Mouse (Mus musculus): Measurements from ENCODE around the gene Setd3. TPM values are rescaled to one million over a fixed set of nuclear protein-coding genes. Genes with fewer than 3 reads are reported as not detected.
"Not testable (repeated sequence)": the region's sequence is repeated elsewhere in the genome, so short reads cannot be mapped to it uniquely, and the experiment has no call there.

Gene Setd3
- polyA plus RNA-seq, 1 experiment = 63.3 TPM

DNA sequence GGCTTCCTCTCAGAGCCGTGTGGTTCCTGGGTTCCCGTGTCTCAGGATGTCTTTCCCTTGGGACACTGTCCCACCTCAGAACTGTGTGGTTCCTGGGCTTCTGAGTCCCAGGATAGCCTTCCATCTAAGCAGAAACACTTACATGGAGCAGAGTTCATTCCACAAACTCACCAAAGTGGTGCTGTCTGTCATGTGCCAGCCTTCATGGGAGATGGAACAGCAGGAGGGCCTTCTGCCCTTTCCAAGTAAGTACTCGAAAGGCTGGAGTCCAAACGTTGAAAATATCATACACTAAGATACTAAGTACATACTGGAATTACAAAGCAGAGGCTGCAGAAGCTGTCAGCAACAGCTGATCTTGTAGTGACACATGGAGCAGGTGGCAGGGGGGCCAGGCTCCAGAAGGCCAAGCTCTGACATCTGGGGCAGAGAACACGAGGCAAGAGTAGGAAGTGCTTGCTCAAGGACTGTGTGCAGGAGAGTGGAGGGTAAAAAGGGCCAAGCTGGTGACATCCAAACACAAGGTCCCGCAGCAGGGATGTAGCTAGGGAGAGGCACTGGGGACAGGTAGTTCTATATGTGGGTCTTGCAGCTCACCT, 43.4 kb downstream of the Setd3 start:
- H3K4me1 ChIP-seq (ENCODE audit: control insufficient read depth, insufficient read depth, insufficient read length, low read length) = peaks cover 5% of the 10 kb centered on the region; the same call in 1 of the 2 replicates
- H3K4me3 ChIP-seq (ENCODE audit: insufficient read depth, low read depth, low read length) = no peak overlapping the region
- H3K27ac ChIP-seq (replicated peaks; ENCODE audit: low read depth, low read length) = no peak overlapping the region

- no peak overlapping the region for H3K4me3 ChIP-seq (ENCODE audit: insufficient read depth, low read depth, low read length)
These were observed 45.9 kb downstream of the Setd3 start for GRCm38 (mm10) chr12:108133181-108133580.

DNA sequence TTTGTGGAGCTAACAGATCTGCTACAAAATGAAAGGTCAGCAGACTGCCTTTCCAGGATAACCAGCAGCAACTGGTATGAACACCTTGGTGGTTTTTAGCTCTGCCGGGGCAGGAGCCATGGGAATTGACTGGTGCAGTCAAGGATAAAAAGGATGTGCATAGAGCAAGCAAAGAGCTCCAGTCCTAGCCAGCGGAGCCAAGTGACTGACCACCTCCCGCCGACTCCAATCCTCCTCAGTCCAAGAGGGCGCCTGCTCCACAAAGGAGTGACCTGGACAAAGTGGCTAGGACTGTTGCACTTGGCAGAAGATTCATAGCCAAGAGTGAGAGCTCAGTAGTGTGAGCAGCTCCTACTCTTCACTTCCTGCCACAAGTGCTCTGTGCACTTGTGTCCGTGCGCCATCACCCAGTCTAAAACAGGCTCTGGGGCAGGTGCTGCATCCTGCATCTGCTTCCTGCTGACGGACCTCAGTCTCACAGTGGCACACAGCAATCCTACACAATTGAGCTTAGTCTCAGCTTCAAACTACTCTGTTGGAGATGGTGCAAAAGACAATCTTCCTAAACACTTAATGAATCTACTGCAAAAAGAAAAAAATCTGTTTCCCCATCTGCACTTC, 46.6 kb downstream of the Setd3 start:
- Histone ChIP-seq H3K4me3 (ENCODE audit: insufficient read depth, low read depth, low read length) (no peak overlapping the region), H3K27ac (replicated peaks; ENCODE audit: low read depth, low read length) (no peak overlapping the region), H3K4me1 (ENCODE audit: control insufficient read depth, insufficient read depth, insufficient read length, low read length) (peaks cover 5% of the 10 kb centered on the region; the same call in 1 of the 2 replicates)

More at GRCm38 (mm10) chr12:108133181-108133580, 45.9 kb downstream of the Setd3 start:
- Histone ChIP-seq H3K4me1 (ENCODE audit: control insufficient read depth, insufficient read depth, insufficient read length, low read length) (peaks cover 5% of the 10 kb centered on the region; the same call in 1 of the 2 replicates), H3K27ac (replicated peaks; ENCODE audit: low read depth, low read length) (no peak overlapping the region)

DNA sequence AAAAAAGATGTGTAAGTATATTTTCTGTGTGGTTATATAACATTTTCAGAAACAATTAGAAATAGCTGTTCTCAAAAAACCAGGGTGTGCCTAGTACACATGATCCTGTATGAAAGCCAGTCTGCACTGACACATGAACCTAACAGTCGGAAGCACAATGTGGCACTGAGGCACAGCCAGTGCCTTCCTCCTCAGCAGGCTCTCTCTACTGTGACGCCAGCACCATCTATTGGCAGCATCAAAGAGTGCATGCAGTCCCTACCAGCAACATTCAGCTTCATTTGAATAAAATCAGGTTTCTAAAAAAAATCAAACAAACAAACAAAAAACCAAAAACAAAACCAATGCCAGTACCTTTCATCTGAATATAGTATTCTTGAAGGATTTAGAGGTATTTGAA, 57.8 kb downstream of the Setd3 start:
- no peak overlapping the region for H3K4me3 ChIP-seq (ENCODE audit: insufficient read depth, low read depth, low read length)

GRCm38 (mm10) chr12:108120434-108120833, 58.7 kb downstream of the Setd3 start:
- H3K4me1 ChIP-seq (ENCODE audit: control insufficient read depth, insufficient read depth, insufficient read length, low read length) = no peaks in the 10 kb centered on the region
- no peak overlapping the region for H3K4me3 ChIP-seq (ENCODE audit: insufficient read depth, low read depth, low read length)
- no peak overlapping the region for H3K27ac ChIP-seq (replicated peaks; ENCODE audit: low read depth, low read length)

More for the DNA sequence above, 57.8 kb downstream of the Setd3 start:
- H3K27ac ChIP-seq (replicated peaks; ENCODE audit: low read depth, low read length) = no peak overlapping the region
- H3K4me1 ChIP-seq (ENCODE audit: control insufficient read depth, insufficient read depth, insufficient read length, low read length) = no peaks in the 10 kb centered on the region

DNA sequence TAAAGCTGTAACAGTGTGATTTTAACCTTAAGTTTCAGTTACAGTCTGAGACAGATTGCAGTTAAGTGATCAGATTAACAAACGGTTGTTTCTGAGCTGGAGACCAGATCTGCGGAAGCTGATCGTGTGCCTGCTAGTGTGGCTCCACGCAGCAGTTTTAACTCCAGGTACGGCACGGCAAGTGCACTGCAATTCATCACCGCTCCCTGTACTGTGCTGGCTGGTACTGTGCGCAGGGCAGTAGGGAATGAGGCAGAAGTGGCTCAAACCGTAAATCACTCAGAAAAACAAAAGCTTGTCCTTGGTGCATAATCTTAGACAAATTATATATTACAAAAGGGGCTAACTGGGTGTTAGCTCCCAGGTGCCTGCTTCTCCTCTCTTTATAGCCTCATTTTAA, 59.2 kb downstream of the Setd3 start:
- no peak overlapping the region for H3K4me3 ChIP-seq (ENCODE audit: insufficient read depth, low read depth, low read length)
- H3K4me1 ChIP-seq (ENCODE audit: control insufficient read depth, insufficient read depth, insufficient read length, low read length) = no peaks in the 10 kb centered on the region
- no peak overlapping the region for H3K27ac ChIP-seq (replicated peaks; ENCODE audit: low read depth, low read length)

- Histone ChIP-seq H3K4me3 (ENCODE audit: insufficient read depth, low read depth, low read length) (no peak overlapping the region), H3K27ac (replicated peaks; ENCODE audit: low read depth, low read length) (no peak overlapping the region), H3K4me1 (ENCODE audit: control insufficient read depth, insufficient read depth, insufficient read length, low read length) (no peaks in the 10 kb centered on the region)
These were observed 60.1 kb downstream of the Setd3 start for GRCm38 (mm10) chr12:108118902-108119531.

DNA sequence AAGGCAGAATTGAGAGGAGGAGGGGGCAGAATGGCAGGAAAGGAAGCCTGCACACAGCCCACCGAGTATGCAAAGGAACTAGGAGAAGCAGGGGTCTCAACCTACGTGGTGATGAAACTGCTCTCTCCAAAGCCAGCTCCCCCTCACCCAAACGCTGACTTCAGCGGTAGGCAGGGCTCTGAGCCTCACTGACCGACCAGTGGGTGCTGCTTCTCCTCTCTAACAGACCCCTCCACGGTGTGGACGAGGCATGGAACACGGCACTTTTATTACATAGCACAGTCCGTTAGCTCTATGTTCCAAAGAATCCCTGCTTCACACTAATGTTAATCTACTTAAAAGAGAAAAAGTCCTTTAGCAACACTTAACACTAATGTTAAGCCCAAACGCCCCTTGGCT, 60.6 kb downstream of the Setd3 start:
- Histone ChIP-seq H3K4me1 (ENCODE audit: control insufficient read depth, insufficient read depth, insufficient read length, low read length) (no peaks in the 10 kb centered on the region), H3K4me3 (ENCODE audit: insufficient read depth, low read depth, low read length) (no peak overlapping the region), H3K27ac (replicated peaks; ENCODE audit: low read depth, low read length) (no peak overlapping the region)

DNA sequence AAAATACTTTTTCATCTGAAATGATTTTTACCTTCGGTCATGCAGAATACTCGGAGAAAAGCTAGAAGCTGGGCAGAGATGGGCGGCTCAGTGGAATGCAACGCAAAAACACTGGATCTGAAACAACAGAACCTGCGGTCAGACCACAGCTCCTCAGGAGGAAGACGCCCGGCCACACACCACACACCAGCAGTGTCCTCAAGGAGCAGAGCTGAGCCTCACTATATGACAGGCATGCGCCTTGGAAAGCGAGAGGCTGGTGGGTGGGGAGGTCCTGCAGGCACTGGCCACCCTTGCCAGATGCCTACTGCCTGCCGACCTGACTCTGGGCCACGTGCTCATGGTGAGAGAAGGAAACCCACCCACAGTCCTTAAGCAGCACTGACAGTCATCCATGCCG, 67.9 kb downstream of the Setd3 start:
- H3K4me3 ChIP-seq (ENCODE audit: insufficient read depth, low read depth, low read length) = no peak overlapping the region
- no peak overlapping the region for H3K27ac ChIP-seq (replicated peaks; ENCODE audit: low read depth, low read length)
- no peaks in the 10 kb centered on the region for H3K4me1 ChIP-seq (ENCODE audit: control insufficient read depth, insufficient read depth, insufficient read length, low read length)

GRCm38 (mm10) chr12:108110674-108111073, 68.4 kb downstream of the Setd3 start:
- Histone ChIP-seq H3K27ac (replicated peaks; ENCODE audit: low read depth, low read length) (no peak overlapping the region), H3K4me1 (ENCODE audit: control insufficient read depth, insufficient read depth, insufficient read length, low read length) (no peaks in the 10 kb centered on the region)

DNA sequence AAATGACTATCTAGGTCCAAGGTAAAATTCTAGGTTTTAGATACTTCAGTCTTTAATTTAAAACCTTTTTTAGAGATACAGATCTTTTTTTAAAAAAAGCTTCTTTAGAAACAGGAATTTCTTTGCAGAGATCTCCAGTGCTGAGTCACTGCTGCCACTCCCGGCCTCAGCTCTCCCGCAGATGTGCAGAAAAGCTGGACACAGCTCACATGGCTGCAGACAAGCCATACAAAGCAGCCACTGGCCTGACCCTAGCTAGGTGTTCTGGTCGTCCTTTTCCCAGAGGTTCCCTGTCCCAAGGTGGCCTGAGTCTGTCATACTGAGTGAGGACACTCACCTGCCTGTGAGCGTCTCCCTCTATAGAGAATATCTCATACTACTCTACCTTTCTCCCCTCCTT, 69.4 kb downstream of the Setd3 start:
- no peak overlapping the region for H3K4me3 ChIP-seq (ENCODE audit: insufficient read depth, low read depth, low read length)
- no peaks in the 10 kb centered on the region for H3K4me1 ChIP-seq (ENCODE audit: control insufficient read depth, insufficient read depth, insufficient read length, low read length)
- H3K27ac ChIP-seq (replicated peaks; ENCODE audit: low read depth, low read length) = no peak overlapping the region

More at GRCm38 (mm10) chr12:108110674-108111073, 68.4 kb downstream of the Setd3 start:
- no peak overlapping the region for H3K4me3 ChIP-seq (ENCODE audit: insufficient read depth, low read depth, low read length)

DNA sequence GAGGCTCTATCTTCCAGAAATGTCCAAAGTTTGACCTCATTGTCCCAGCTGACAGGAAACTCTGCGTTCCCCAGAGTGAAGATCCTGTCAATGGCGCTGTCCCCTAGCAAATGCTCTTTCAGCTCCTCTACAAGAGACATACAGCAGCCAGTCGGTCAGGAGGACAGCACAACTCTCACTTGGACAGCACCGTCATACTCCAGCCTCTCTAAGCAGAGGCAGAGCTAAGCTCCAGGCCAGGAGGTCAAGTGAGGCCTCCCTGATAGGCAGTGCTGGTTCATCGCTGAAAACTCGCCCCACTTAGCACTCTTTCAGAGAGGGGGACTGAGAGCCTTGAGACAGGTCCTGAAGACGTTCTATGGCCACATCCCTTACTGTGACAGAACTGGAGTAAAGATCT, 70.5 kb downstream of the Setd3 start:
- not testable (repeated sequence) for H3K4me3 ChIP-seq (ENCODE audit: insufficient read depth, low read depth, low read length); H3K4me1 ChIP-seq (ENCODE audit: control insufficient read depth, insufficient read depth, insufficient read length, low read length); H3K27ac ChIP-seq (replicated peaks; ENCODE audit: low read depth, low read length)

- Histone ChIP-seq H3K4me1 (ENCODE audit: control insufficient read depth, insufficient read depth, insufficient read length, low read length) (no peaks in the 10 kb centered on the region), H3K27ac (replicated peaks; ENCODE audit: low read depth, low read length) (no peak overlapping the region), H3K4me3 (ENCODE audit: insufficient read depth, low read depth, low read length) (no peak overlapping the region)
These were observed 75.8 kb downstream of the Setd3 start for GRCm38 (mm10) chr12:108103292-108103691.

DNA sequence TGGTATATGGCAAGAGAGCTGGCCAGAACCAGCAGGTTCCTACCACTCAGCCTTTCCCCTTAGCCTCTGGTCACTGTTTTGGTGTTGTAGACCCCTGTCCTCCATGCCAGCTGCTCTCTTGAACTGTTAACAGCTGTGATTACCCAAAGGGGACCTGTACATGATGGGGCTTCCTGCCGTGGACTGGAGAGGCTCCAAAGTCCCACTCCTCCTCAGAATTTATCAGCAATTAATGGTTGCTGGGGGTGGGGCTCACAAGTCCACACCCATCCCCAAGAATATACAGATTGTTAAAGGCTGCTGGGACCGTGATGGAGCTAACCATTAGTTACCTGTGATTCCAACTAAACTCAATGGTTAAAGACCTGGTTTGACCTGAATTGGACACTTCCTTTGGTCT, 77.0 kb downstream of the Setd3 start:
- no peaks in the 10 kb centered on the region for H3K4me1 ChIP-seq (ENCODE audit: control insufficient read depth, insufficient read depth, insufficient read length, low read length)
- no peak overlapping the region for H3K4me3 ChIP-seq (ENCODE audit: insufficient read depth, low read depth, low read length)
- H3K27ac ChIP-seq (replicated peaks; ENCODE audit: low read depth, low read length) = no peak overlapping the region

GRCm38 (mm10) chr12:108100181-108100580, 78.9 kb downstream of the Setd3 start:
- no peak overlapping the region for H3K27ac ChIP-seq (replicated peaks; ENCODE audit: low read depth, low read length)
- H3K4me3 ChIP-seq (ENCODE audit: insufficient read depth, low read depth, low read length) = no peak overlapping the region
- H3K4me1 ChIP-seq (ENCODE audit: control insufficient read depth, insufficient read depth, insufficient read length, low read length) = no peaks in the 10 kb centered on the region

Measured in brown adipose tissue, adult 24 weeks (tissue).